Comparison of ENCODE assay signal across 24 mouse cellular contexts in genomic region chr1:93897395-93897794, GRCm38 (mm10). TPM values are rescaled to one million over a fixed set of nuclear protein-coding genes. Genes with fewer than 3 reads are reported as not detected.
A peak's percentile ranks its signal among the peaks of the same experiment; 100 is the strongest.
DNase-seq lines count a peak whose midpoint lies in the region; ATAC-seq and TF ChIP-seq lines count a peak whose summit lies in the region.
"Not testable (repeated sequence)": the region's sequence is repeated elsewhere in the genome, so short reads cannot be mapped to it uniquely, and the experiment has no call there.
"Had no signal": no experiment of that assay in that cellular context is flagged by ENCODE, and none has a peak within 500 bp of the region (broad histone marks: within the 10 kb centered on the region; RNA-seq: fewer than 3 reads in every experiment).

No protein-coding gene starts in this region.

- WGBS in heart, postnatal 0 days, result no CpG with 5 or more reads among the region's 1 CpGs
- no CpG with 5 or more reads among the region's 1 CpGs for WGBS in intestine, embryonic 16.5 days
- WGBS in kidney, embryonic 16.5 days, result no CpG with 5 or more reads among the region's 1 CpGs
- WGBS in lung, embryonic 14.5 days, result no CpG with 5 or more reads among the region's 1 CpGs
- no CpG with 5 or more reads among the region's 1 CpGs for WGBS in neural tube, embryonic 12.5 days

- H3K27me3 ChIP-seq in heart, postnatal 0 days (ENCODE audit: control insufficient read depth, insufficient read depth, low read length); intestine, embryonic 16.5 days (replicated peaks; ENCODE audit: control insufficient read depth, insufficient read depth, low read length); kidney, embryonic 16.5 days (ENCODE audit: insufficient read depth, low read length); lung, embryonic 14.5 days (ENCODE audit: insufficient read depth, low read length); neural tube, embryonic 12.5 days (replicated peaks): not testable (repeated sequence)

- not testable (repeated sequence) for H3K9me3 ChIP-seq in heart, postnatal 0 days (replicated peaks; ENCODE audit: control insufficient read depth, low read length); intestine, embryonic 16.5 days (ENCODE audit: control insufficient read depth, low read length); kidney, embryonic 16.5 days (ENCODE audit: low read length); lung, embryonic 14.5 days (ENCODE audit: low read depth, low read length); neural tube, embryonic 12.5 days

- not testable (repeated sequence) for H3K27ac ChIP-seq in heart, postnatal 0 days (ENCODE audit: low read depth); intestine, embryonic 16.5 days (ENCODE audit: low read length); kidney, embryonic 16.5 days (ENCODE audit: low read length); lung, embryonic 14.5 days (ENCODE audit: low read depth); neural tube, embryonic 12.5 days

- H3K4me1 ChIP-seq in heart, postnatal 0 days (ENCODE audit: control insufficient read depth, insufficient read depth); intestine, embryonic 16.5 days (ENCODE audit: control insufficient read depth, insufficient read depth, low read length); kidney, embryonic 16.5 days (ENCODE audit: insufficient read depth, low read length); lung, embryonic 14.5 days (ENCODE audit: insufficient read depth); neural tube, embryonic 12.5 days: not testable (repeated sequence)

- not testable (repeated sequence) for H3K4me2 ChIP-seq in heart, postnatal 0 days (ENCODE audit: low read depth, low read length); intestine, embryonic 16.5 days (ENCODE audit: low read depth, low read length); kidney, embryonic 16.5 days (replicated peaks; ENCODE audit: low read depth, low read length); lung, embryonic 14.5 days; neural tube, embryonic 12.5 days (replicated peaks)

- TF ChIP-seq CTCF in heart, postnatal 0 days (IDR thresholded peaks at IDR 0.05; ENCODE audit: low read depth); lung, embryonic 14.5 days (IDR thresholded peaks at IDR 0.05; ENCODE audit: low read depth): not testable (repeated sequence)

- not testable (repeated sequence) for H3K4me3 ChIP-seq in heart, postnatal 0 days (ENCODE audit: low read depth, low read length); intestine, embryonic 16.5 days (ENCODE audit: low read length); kidney, embryonic 16.5 days (ENCODE audit: low read length); lung, embryonic 14.5 days (ENCODE audit: low read depth, low read length); neural tube, embryonic 12.5 days

- DNase-seq in heart, postnatal 0 days (ENCODE audit: low spot score); lung, embryonic 14.5 days: not testable (repeated sequence)

- not testable (repeated sequence) for H3K9ac ChIP-seq in heart, postnatal 0 days (replicated peaks; ENCODE audit: low read depth, low read length); intestine, embryonic 16.5 days (ENCODE audit: low read depth, low read length); kidney, embryonic 16.5 days (replicated peaks; ENCODE audit: low read length); lung, embryonic 14.5 days; neural tube, embryonic 12.5 days

- not testable (repeated sequence) for TF ChIP-seq EP300 in heart, postnatal 0 days (IDR thresholded peaks at IDR 0.05; ENCODE audit: low read depth)

- peak; percentile 78 for ATAC-seq in frontal cortex, adult (ENCODE audit: low TSS enrichment)
- ATAC-seq in heart, postnatal 0 days (ENCODE audit: insufficient read depth, low read depth), result 0 out of 2 replicates have a peak, but pooled peaks have one; percentile 36
- peak; percentile 71 for ATAC-seq in intestine, embryonic 16.5 days
- ATAC-seq in kidney, embryonic 16.5 days (ENCODE audit: low FRiP score, low TSS enrichment), result peak; percentile 46; the same call in 1 of the 2 replicates
- ATAC-seq in lung, embryonic 14.5 days (ENCODE audit: insufficient read depth), result peak; percentile 49; the same call in 1 of the 2 replicates
- ATAC-seq in megakaryocyte-erythroid progenitor cell, adult 5-6 weeks (replicated peaks; ENCODE audit: low FRiP score, low TSS enrichment, poor library complexity, severe bottlenecking), result peak; percentile 61
- peak; percentile 53; the same call in 1 of the 2 replicates for ATAC-seq in neural tube, embryonic 12.5 days (ENCODE audit: low FRiP score, low read depth)

- not testable (repeated sequence) for H3K36me3 ChIP-seq in heart, postnatal 0 days (replicated peaks; ENCODE audit: control insufficient read depth, insufficient read depth, low read length); intestine, embryonic 16.5 days (ENCODE audit: control insufficient read depth, insufficient read depth, low read length); kidney, embryonic 16.5 days (ENCODE audit: insufficient read depth, low read length); lung, embryonic 14.5 days (ENCODE audit: insufficient read depth); neural tube, embryonic 12.5 days

RNA-seq across cellular contexts. Expression of gene Gal3st2b, which starts 20.7 kb away (rescaled TPM):
- 0.73 TPM in 1 of 2 replicates, not detected in the other for total RNA-seq in heart, postnatal 0 days (2014; rRNA removed; ENCODE audit: low replicate concordance)
- polyA plus RNA-seq in heart, postnatal 0 days (2015; fragmentation: Nextera tagmentation; extraction: Ambion mirVana), result 0.10 and 0.12 TPM in 2 replicates
- polyA plus RNA-seq in intestine, embryonic 16.5 days (2015; fragmentation: Nextera tagmentation; extraction: Ambion mirVana), result 0.06 and 0.27 TPM in 2 replicates
- polyA plus RNA-seq in kidney, embryonic 16.5 days (2015; fragmentation: Nextera tagmentation; extraction: Ambion mirVana), result 0.14 TPM in 1 of 2 replicates, not detected in the other
- not detected in 2 replicates for polyA plus RNA-seq in lung, embryonic 14.5 days (2014; fragmentation: Nextera tagmentation; extraction: Ambion mirVana)
- total RNA-seq in megakaryocyte-erythroid progenitor cell, adult 5-6 weeks (2014; fragmentation: Nextera tagmentation), result not detected in 2 replicates
- total RNA-seq in megakaryocyte-erythroid progenitor cell, adult 5-6 weeks (2017), result not detected in 2 replicates
- not detected in 2 replicates for polyA plus RNA-seq in neural tube, embryonic 12.5 days (2016; fragmentation: Nextera tagmentation; extraction: Ambion mirVana)
- total RNA-seq: adrenal gland, adult 18-20 months; CH12.LX; forebrain, postnatal 0 days; gastrocnemius, postnatal 25 days; hindbrain, postnatal 0 days had no signal
- polyA plus RNA-seq: embryonic facial prominence, embryonic 12.5 days; forebrain, embryonic 11.5 days; forebrain, embryonic 14.5 days; forebrain, postnatal 0 days; G1E; heart, embryonic 10.5 days; heart, embryonic 13.5 days; hindbrain, embryonic 10.5 days had no signal

RNA-seq across cellular contexts. Expression of gene Gal3st2, which starts 36.3 kb away (rescaled TPM):
- total RNA-seq in heart, postnatal 0 days (2014; rRNA removed; ENCODE audit: low replicate concordance), result not detected in 2 replicates
- 0.07 TPM in 1 of 2 replicates, not detected in the other for polyA plus RNA-seq in heart, postnatal 0 days (2015; fragmentation: Nextera tagmentation; extraction: Ambion mirVana)
- 0.12 and 0.13 TPM in 2 replicates for polyA plus RNA-seq in intestine, embryonic 16.5 days (2015; fragmentation: Nextera tagmentation; extraction: Ambion mirVana)
- 0.10 TPM in 1 of 2 replicates, not detected in the other for polyA plus RNA-seq in kidney, embryonic 16.5 days (2015; fragmentation: Nextera tagmentation; extraction: Ambion mirVana)
- not detected in 2 replicates for polyA plus RNA-seq in lung, embryonic 14.5 days (2014; fragmentation: Nextera tagmentation; extraction: Ambion mirVana)
- not detected in 2 replicates for total RNA-seq in megakaryocyte-erythroid progenitor cell, adult 5-6 weeks (2014; fragmentation: Nextera tagmentation)
- not detected in 2 replicates for total RNA-seq in megakaryocyte-erythroid progenitor cell, adult 5-6 weeks (2017)
- polyA plus RNA-seq in neural tube, embryonic 12.5 days (2016; fragmentation: Nextera tagmentation; extraction: Ambion mirVana), result not detected in 2 replicates
- total RNA-seq: adrenal gland, adult 18-20 months; adrenal gland, postnatal 36 days; forebrain, postnatal 0 days; G1E; gastrocnemius, adult 8-10 months; gastrocnemius, postnatal 25 days; hindbrain, postnatal 0 days had no signal
- polyA plus RNA-seq: forebrain, embryonic 11.5 days; forebrain, embryonic 14.5 days; forebrain, postnatal 0 days; G1E; gonadal fat pad, adult 2 months; heart, embryonic 10.5 days; hindbrain, embryonic 10.5 days; hindbrain, embryonic 14.5 days; hindbrain, postnatal 0 days; Patski had no signal
